Mouse (Mus musculus) liver, adult 2 months (tissue): ENCODE data around the gene Ccdc62.

Experiments
- CTCF ChIP-seq: fragments of 200-500 bp; IDR thresholded peaks from 2 replicates; pipeline ENCODE4 v1.5.1; 2011; ENCODE audit warnings: low read depth, low read length, control low read depth
- POLR2A ChIP-seq: fragments of 200-500 bp; IDR thresholded peaks from 2 replicates; pipeline ENCODE4 v1.6.1; 2011; ENCODE audit warnings: low read length, control low read depth; ENCODE audit not compliant: insufficient read depth; ENCODE audit errors: extremely low read depth

GRCm38 (mm10) chr5:123989941-123990885, 59.7 kb downstream of the Ccdc62 start:
- TF ChIP-seq POLR2A: no peak
- TF ChIP-seq CTCF: no peak
